Mouse (Mus musculus): ENCODE data around the gene Plekhn1.

The Plekhn1 gene

DNA sequence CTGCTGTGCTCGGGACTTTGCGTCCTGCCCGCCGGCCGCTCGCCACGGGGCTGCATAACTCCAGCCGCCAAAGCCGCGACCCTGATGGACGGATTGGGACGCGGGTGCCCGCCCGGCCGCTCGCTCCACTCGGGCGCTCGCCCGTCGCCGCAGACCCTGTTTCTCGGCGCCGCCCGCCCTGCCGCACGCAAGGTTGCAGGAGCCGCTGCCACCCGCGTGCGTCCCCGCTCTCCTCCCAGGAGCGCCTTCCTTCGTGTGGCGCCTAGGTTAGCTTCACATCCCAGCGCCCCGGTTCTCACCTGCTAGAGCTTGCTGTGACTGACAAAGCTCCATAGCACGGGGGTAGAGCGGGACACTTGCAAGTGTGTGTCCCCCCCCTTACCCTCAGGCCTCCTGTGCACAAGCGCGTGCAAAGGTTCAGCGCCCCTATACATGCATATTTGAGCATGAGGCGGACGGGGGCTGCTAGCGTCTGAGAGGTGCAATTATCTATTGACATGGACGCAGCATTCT is at the start of gene Plekhn1:
Gene Plekhn1, minus strand, starts transcription at position 157 of the 513 bp plus-strand sequence.
- peak in 1 of 2 experiments; percentile 75 for DNase-seq (ENCODE audit: low spot score in 2 of 2)

DNA sequence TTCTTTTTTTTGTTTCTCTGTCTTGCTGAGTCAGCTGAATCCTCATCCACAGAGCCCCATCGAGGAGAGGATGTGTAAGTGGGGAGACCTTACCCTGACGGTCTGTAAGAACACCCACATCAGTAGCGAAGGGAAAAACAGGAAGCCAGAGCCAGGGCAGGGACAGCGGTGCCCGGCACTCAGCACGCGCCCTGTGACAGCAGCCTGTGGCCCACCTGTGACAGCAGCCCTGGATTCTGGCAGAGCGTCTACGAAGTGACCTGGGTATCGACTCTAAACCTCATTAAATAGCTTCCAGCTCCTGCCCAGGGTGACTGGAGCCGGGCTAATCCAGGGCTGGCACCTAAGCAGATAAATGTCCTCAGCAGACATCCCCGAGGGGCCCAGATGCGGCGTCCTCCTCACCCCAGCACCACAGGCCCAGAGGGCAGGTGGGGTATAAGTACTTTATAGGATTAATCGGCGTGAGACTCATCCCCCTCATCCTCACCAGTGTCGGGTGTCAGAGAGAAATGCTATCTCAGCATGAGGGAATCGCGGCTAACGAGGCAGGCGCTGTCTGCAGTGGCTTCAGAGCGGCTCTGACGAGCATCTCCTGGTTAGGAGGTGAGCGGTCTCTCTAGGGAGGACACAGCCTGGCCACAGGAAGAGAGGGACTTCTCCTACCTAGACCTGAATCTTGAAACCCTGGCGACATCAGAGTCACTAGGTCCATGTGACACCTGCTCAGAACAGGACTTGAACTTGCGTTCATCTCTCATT is 20.6 kb upstream of the Plekhn1 start, which contains the start of gene Samd11:
Gene Samd11, minus strand, starts transcription at position 580 of the 762 bp plus-strand sequence.
- no peak for DNase-seq (ENCODE audit: low spot score in 2 of 2)

DNA sequence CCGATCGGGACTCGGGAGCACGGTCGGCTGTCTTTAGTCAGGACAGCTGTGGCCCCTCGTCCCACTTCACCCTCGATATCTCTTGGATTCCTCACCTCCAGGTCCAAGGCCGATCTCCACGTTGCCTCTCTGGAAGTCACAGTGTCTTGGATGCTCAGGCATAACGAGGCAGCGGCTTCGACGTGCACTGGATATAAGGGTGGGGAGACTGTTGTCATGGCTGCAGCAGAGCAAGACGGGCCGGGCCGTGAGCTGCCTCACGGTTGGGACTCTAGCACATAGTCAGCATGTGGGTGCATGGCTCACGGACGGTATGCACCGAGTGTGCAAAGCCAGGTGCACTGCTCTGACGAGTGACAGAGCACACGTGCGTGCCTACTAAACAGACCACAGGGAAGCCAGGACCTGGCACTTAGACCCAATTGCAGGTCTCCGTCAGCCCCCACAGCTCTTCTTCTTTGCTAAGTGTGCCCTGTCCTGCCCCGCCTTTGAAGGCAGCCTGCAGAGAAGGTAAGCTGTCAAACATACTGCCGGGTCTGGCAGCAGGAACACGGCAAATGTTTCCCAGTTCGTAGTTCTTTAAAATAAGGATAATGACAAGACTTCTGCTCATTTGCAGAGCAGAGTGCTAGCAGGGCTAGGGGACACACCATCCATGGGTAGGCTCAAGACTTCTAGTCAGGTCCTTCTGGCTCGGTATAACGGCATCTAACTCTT is 19.9 kb upstream of the Plekhn1 start:
- no peak for DNase-seq (ENCODE audit: low spot score in 2 of 2)

DNA sequence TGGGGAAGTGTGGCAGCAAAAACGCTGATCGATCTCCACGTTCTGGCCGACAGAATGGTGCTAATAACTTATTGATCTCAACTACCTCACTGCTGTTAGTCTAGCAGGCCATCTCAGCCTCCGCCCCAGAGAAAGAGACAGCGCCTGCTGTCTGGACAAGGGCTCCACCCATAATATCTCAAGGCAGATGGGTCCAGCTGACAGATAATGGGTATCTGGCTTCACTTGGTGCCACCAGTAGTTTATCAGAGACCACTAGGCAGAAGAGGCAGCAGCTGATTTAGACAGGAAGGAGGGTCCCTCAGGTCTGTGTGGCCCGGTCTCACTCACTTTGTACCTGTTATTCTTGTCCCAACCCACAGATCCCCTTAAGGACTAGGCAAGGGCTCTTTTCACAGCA is 18.4 kb upstream of the Plekhn1 start:
- DNase-seq (ENCODE audit: low spot score in 2 of 2): no peak

DNA sequence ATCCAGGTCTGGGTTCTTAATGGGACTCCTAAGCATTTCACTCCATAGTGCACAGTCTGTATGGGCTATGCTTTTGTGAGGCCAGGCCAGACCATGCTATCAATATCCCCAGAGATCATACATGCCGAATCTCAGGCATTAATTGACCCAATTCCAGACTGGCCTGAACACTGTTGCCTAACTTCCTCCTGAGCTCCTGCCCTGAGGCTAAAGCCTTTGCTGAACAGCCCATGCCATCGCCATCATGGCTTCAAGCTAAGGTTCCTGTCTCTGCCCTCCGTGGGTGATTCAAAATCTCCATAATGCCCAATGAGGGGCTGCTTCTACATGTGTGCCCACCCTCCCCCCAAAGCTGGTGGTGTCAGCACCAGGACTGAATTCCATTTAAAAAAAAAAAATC is 18.0 kb upstream of the Plekhn1 start:
- no peak for DNase-seq (ENCODE audit: low spot score in 2 of 2)

DNA sequence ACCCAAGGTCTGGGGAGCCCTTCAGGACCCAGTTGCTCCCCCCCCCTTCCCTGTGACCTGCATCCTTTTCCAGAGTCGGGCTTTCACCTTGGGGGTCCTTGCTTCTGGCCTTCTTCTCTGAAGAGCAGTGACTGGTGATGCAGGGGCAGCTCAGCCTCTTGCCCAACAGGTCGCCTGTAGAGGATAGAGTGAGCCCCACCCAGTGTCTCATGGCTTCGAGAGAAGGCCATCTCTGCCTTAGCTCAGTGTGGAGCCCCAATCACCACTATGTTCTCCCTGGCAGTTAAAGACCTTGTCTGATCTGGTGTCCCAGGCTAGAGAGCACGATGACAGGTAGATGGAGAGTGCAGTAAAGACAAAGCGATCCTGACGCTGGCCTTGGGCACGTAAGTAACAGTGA is 17.5 kb upstream of the Plekhn1 start:
- no peak for DNase-seq (ENCODE audit: low spot score in 2 of 2)

DNA sequence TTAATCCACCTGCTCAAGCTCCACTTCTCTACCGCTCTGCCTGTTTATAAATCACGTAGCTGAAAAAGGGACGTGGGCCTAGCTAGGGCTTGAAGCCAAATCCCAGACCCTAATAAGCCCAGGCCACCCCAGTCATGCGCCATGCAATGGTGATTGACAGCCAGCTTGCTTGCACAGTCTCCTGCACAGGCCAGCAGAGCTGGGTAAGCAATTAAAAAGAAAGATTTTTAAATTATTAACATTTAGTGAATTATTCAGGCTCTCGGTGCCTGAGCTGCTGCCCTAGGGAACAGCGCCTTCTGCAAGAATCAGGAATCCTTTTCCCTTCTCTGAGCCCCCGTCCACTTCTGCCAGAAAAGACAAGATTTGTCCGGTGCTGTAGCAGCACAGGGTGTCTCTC is 16.4 kb upstream of the Plekhn1 start:
- no peak for DNase-seq (ENCODE audit: low spot score in 2 of 2)

DNA sequence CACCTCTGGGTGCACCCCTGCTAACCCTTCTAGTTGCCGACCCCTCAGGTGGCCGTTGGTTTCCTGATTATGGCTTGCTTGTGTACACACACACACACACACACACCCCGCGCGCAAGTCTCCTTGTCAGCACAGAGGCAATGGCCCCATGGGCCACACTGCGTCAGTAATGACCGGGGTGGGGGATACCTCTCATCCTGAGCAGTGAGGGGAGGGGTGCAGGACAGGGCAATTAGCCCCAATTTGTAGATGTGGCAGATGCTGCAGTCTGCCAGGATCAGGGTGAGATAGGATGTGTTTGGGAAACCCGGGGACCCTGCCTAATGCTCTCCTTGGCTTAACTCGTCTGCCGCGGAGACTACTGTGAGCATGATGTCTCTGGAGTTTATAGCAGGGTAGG is 14.9 kb upstream of the Plekhn1 start:
- no peak for DNase-seq (ENCODE audit: low spot score in 2 of 2)

DNA sequence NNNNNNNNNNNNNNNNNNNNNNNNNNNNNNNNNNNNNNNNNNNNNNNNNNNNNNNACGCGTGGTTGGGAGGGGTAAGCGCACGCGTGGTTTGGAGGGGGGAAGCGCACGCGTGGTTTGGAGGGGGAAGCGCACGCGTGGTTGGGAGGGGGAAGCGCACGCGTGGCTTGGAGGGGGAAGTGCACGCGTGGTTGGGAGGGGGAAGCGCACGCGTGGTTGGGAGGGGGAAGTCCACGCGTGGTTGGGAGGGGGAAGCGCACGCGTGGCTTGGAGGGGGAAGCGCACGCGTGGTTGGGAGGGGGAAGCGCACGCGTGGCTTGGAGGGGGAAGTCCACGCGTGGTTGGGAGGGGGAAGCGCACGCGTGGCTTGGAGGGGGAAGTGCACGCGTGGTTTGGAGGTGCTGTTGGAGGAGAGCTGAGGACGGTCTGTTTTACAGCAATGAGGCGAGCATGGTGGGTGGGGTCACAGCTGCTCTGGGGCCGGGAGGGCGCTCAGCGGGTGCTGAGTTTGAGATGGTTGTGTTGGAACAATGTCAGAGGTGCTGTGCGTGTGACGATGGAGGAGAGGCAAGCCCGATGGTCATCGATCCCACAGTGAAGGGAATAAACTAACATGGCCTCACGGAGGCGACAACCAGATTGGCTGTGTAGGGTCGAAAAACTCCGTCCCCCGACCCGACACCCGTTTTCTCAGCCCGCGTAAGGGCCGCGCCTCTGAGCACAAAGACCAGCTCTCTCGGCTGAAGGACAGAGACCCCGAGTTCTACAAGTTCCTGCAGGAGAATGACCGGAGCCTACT is 2.2 kb upstream of the Plekhn1 start:
- no peak for DNase-seq (ENCODE audit: low spot score in 2 of 2)

DNA sequence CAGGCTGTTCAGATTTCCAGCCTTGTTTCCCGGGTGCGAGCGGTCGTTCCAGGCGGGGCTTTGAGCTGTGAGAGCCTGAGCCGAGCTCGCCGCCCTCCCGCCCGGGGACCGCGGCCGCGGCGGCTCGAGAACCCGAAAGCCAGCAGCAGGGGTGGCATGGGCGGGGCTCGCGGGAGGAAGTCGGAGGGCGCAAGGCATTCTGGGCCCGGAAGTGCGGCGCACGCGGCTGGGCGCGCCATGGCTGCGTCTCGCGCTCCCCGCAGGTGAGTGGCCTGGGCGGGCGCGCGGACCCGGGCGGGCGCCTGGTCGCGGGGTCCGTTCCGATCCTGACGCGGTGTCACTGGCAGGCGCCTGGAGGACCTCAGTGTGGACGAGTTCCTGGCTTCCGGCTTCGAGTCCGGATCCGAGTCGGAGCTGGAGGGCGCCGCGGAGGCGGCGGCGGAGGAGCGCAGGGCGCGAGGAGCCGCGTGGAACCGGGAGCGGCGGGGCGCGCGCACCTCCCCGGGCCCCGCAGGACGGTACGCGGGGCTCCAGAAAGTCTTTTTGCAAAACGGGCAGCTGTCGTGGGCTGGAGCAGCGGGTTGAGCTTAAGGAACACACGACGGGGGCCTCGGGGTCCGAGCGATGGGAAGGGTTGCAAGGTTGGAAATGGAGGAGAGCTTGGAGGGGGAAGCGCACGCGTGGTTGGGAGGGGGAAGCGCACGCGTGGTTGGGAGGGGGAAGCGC is 1.3 kb upstream of the Plekhn1 start, which contains the start of gene Noc2l:
Gene Noc2l, plus strand, starts transcription at position 203 of the 726 bp plus-strand sequence.
- DNase-seq (ENCODE audit: low spot score in 2 of 2): peak; percentile 78 to 89

DNA sequence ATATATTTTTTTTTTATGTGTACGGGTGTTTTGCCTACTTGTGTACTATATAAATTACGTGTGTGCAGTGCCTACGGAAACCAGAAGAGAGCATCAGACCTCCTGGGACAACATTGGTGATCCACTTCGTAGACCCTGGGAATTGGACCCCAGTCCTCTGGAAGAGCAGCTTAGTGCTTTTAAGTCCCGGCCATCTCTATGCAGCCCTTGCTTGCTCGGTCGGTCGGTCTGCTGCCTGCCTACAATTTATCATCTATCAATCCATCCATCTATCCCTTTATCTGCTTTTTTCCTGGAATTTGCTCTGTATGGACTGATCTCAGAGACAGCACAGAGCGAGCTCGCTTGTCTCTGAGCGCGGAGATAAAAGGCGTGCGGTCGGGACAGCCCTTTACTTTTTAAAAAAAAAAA is 708 bp upstream of the Plekhn1 start:
- no peak for DNase-seq (ENCODE audit: low spot score in 2 of 2)

DNA sequence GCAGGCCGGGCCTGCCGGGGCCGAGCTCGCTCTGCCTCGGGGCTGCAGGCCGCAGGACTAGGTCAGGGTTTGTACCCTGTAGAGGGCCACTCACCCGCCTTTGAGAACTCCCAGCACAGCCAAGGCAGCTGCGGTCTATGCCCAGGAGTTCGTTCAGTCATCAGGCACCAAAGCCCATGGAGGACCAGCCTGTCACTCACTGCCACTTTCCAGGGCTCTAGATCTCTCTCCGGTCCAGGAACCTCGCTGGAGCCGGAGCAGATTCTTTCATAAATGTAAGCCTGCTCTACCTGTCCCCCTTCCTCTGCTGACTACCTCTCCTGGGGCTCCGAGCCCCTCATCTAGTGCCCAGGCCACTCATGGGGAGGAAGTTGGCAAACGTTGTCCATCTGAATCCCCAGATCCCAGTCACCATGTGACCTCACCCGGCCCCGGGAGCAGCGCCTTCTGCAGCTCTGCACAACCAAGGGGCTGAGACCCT is 596 bp downstream of the Plekhn1 start:
- DNase-seq (ENCODE audit: low spot score in 2 of 2): no peak

DNA sequence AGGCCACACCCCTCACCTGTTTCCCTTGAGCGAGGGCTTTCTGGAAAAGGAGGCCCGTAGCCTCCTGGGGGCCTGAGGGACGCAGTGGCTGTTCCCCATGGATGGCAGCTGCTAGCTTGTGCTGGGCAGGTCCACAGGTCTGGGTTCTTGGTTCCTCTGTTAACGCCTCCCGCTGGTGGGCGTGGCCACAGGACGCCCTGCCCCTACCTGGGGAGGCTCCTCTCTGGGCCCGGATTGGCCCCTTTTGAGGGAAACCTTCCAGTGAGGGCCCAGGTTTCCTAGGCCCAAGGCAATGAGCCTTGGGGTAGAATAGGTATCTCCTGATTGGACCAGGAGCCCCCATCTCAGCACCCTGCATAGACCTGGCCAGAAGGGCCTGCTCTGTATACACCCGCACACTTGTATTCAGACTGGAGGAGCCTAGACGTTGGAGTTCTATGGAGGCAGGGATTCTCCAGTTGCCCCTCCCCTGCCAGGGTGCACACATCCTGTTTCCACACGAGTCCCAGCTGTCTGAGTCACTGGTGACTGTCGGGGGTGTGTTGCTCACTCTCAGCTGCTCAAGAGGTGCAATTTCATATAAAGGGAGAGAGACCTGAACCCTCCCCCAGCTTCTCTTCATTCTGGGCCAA is 6.1 kb downstream of the Plekhn1 start:
- DNase-seq (ENCODE audit: low spot score in 2 of 2): no peak

DNA sequence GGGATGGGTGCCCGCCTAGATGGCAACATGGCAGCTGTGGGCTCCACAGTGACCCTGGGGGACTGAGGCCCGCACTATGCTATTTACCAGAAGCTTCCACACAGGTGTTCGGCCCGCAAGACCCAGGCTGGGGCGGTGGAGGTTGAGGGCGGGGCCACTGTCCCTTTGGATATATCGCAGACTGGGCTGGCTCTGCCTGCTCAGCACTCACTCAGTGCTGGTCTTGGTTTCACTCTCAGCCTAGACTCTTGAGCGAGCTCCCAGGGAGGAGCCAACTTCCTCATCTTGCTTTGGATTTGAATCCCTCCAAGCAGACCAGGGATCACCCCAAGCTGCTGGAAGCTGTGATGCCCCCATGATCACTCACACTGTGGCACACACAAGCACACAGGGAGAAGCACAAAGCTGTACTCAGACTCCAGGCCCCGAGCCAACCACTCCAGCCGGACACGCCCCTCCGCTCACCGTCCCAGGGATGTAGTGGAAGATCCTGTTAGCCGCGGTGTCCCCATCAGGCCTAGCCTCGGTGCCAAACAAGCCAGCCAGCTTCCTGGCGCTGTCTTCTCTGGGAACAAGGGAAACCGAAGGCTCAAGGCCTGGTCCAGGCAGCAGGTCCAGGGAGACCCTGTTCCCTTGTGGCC is 6.8 kb downstream of the Plekhn1 start:
- no peak for DNase-seq (ENCODE audit: low spot score in 2 of 2)

DNA sequence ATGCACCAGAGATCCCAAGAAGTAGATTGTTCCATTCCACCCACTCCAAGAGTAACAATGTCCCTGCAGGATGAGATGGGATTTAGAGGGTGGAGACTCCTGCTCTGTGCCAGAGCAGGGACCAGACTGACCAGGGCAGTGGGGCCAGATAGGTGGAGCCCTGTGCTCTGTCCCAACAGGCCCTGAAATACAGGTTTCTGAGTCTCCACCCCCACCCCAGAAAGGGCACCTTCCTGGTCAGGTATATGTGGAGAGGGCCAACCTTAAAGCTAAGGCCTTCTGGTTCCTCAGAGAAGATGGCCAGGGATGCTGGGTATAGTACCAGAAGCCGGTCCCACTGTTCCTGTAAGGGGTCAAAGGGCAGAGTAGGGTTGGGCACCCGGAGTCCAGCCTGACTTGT is 10.4 kb downstream of the Plekhn1 start:
- DNase-seq (ENCODE audit: low spot score in 2 of 2): no peak

DNA sequence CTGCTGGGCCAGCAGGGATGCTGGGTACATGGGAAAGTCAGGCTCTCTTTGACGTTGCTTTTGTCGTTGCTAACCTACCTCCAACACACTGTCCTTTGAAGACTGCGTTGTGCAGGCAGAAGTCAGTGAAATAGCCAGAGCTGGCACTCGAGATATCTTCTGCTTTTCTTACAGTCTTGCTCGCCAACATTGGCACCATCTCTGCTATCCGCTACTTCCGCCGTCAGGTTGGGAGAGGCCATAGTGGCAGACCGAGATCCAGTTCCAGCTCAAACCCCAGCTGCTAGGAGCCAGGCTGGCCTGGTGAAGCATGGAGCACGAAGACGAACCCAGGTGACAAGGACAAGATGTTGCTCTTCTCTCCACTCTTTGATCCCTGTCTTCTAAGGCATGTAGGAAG is 14.7 kb downstream of the Plekhn1 start:
- DNase-seq (ENCODE audit: low spot score in 2 of 2): no peak

DNA sequence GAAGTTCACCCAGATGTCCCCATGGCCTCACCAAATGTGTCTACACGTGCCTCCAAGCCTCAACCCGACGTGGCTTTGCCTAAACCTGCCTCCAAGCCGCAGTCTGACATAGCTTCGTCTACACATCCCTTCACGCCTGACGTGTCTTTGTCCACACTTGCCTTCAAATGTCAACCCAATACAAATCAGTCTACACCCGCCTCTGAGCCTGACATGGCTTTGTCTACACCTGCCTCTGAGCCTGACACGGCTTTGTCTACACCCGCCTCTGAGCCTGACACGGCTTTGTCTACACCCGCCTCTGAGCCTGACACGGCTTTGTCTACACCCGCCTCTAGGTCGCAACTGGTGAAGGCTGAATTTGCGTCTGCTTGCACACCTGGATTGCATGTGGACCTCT is 16.8 kb downstream of the Plekhn1 start:
- DNase-seq (ENCODE audit: low spot score in 2 of 2): no peak

DNA sequence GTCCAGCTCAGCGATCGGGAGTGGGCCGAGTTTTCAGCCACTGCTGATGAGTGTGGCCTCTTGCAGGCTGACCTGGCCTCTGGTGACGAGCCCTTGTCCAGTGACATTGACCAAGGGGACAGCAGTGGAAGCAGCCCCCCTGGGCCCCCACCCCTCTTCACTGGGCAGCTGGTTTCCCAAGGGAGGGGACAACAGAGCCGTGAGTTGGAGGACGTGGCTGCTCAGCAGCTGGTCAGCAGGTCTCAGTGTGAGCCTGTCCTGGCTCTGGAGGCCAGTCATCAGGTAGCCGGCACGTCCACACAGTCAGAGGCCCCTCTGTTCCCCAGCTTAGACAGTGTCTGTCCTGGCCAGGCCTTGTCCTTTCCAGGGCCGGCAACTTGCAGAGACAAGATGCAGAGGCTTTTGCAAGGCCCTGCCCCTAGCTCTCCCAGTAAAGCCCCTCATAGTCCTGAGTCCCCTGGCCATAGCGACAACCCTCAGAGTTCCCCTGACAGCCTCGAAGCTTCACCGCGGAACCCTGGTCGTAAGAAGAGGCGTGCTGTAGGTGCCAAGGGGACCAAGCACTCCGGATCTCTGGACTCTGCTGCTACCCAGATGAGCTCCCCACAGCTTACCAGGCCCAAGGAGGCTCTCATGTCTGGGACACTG is 17.5 kb downstream of the Plekhn1 start:
- no peak for DNase-seq (ENCODE audit: low spot score in 2 of 2)

DNA sequence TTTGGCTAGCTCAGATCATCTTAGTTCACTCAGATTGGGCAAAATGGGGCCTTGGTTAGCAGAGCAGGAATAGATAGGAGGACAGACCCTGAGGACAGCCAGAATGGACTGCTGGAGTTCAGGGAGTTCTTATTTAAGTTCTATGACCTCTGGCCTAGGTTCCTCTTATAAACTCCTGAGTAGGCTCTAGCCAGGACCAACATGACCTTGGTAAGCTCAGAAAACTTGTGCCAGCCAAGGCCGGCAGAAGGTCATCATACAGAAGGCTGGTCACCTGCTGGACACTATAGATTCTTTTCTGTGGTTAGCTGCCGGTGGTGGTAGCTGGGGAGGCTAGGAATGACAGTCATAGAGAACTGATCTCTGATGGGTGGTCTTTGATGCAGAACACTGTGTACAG is 18.5 kb downstream of the Plekhn1 start:
- DNase-seq (ENCODE audit: low spot score in 2 of 2): no peak

DNA sequence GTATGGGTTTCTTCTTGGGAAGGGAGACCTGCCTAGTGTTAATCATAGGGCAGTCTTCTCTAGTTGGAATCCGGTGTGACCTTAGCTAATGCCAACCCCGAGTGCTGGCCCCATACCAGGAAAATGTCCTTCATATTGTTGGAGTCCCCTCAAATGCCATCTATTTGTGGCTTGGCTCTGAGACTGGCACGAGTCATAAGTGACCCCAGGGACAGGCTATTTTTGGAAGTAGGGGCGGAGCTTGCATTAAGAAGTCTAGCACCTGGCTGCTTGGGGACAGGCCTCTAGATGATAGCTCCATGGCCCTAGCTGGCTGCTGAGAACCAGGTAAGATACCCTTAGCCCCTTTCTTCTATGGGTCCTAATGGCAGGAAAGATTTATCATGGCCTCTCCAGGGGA is 19.0 kb downstream of the Plekhn1 start, which contains the start of gene Perm1:
Gene Perm1, plus strand, starts transcription at position 220 of the 400 bp plus-strand sequence.
- no peak for DNase-seq (ENCODE audit: low spot score in 2 of 2)
